Mouse (Mus musculus): Measurements from ENCODE around the gene Smim5.
"Not testable (repeated sequence)": the region's sequence is repeated elsewhere in the genome, so short reads cannot be mapped to it uniquely, and the experiment has no call there.

Smim5 gene

DNA sequence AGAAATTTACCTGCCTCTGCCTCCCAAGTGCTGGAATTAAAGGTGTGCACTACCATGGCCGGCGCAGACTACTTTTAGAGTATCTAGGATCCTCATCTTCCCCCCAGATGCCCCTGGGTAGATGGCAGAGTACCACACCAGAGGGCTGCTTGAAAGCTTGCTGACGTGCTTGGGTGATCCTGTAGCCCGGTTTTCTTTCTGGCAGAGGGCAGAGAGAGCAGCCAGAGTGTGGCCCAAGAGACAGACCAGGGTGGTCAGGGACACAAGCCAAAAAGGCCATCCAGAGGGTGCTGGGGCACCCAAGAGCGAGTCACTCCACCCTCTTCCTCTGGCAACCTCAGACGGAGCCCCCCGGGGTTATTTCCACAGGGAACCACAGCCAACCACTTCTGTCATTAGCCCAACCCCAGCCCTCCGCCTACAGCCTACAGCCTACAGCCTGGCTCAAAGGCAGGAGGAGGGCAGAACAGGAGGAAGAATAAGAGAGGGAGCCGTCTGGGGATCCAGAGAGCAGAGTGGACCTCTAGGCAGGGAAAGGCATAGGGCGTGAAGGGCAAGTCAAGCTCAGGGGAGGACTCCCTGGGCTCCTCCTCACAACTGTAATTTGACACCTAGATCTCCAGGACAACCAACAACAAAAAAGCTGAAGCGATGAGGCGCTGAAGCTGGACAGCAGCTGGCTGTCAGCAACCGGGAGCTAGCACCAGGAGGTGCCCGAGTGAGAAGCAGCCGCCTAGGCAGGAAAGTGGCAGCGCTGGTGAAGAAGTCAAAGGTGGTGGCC lies at the start of gene Smim5:
TSS of gene Smim5 (plus strand) at position 481 of the 781 bp plus-strand sequence.
- no peak for DNase-seq (ENCODE audit: low spot score)

DNA sequence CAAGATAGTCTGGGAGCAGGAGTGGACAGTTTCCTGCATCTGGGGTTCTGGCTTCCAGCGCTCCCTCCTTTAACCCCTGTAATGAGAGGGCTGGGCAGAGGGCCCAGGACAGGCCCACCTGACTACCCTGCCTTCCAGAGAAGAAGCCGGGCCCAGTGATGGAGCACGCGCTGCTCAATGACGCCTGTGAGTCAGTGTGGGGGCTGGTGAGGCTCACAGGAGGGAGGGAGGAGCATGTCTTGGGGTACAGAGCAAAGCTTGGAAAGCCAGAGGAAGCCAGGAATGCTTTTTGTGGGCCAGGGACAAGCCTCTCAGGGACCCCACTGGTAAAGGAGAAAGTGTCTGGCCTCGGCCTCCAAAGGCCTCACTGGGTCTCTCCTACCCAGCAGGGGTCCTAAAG lies 45.1 kb upstream of the Smim5 start:
- DNase-seq (ENCODE audit: low spot score): no peak

GRCm38 (mm10) chr11:115857146-115857545 lies 42.6 kb upstream of the Smim5 start:
- not testable (repeated sequence) for DNase-seq (ENCODE audit: low spot score)

DNA sequence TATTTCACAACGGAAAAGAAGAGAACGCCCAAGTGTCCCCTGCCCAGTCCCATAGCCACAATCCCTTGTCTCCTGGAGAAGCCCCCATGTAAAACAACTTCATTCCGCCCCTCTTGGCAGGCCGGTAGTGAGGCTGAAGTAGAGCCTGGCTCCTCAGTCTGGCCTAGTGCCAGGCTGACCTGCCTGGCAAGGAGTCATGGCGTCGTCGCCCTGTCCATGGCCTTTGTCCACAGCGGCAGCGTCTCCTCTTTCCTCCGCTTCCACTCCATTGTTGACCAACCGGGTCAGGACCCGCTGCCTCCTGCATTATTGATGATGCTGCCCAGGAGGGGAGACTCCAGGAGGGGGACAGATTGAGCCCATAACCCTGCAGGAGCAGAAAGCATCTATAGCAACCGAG lies 41.8 kb upstream of the Smim5 start:
- DNase-seq (ENCODE audit: low spot score): no peak

DNA sequence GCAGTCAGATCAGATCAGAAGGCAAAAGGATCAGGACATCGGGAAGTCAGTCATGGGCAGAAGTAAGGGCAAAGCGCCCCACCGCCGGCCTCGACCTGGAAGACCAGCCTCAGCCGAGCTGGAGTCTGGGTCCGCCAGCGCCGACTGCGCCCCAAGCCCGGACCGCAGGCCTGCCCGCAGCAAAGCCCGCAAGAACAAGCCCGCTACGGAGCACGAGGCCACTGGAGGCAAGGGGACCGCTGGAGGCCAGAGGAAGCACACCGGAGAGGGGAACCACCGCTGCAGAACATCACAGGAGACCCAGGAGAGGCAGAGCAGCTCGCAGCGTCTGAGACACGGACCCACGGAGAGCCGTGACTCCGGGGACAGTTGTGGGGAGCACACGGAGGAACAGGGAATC lies 41.4 kb upstream of the Smim5 start, which contains the start of gene Myo15b:
TSS of gene Myo15b (plus strand) at position 53 of the 400 bp plus-strand sequence.
- DNase-seq (ENCODE audit: low spot score): no peak

DNA sequence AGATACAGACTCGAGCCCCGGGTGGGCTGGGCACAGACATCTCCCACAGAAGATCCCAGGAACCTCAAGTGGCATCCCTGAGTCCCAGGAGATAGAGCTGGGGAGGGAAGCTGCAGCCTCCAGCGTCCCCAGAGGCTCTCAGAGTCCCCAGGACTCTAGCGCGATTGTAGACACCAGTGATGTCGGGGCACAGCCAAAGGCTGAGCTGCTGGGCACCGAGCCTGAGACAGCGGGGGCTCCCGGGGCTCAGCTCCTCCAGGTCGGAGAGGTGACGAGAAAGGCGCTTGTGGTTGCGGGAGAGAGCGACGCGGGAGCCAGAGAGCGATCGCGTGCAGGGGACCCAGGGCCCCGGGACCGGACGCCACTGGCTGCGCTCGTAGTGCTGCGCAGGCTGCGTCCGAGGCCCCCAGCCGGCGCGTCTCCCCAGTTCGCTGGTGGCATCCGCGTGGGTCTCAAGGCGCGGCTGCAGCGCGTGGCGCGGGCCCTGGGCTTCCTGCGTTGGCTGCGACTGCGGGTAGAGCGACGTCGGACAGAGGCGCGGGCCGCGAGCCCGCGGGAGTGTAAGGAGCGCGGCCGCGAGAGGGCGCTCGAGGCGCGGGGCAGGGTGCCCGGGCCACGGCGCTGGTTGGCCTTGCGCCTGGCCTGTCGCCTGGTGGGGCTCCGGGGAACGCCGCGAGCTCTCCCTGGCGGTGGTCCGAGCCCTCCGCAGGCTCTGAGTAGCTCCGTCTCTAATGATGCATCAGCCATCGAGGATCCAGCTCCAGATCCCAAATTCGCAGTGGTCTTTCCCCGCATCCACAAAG lies 40.4 kb upstream of the Smim5 start:
- DNase-seq (ENCODE audit: low spot score): peak; percentile 73

DNA sequence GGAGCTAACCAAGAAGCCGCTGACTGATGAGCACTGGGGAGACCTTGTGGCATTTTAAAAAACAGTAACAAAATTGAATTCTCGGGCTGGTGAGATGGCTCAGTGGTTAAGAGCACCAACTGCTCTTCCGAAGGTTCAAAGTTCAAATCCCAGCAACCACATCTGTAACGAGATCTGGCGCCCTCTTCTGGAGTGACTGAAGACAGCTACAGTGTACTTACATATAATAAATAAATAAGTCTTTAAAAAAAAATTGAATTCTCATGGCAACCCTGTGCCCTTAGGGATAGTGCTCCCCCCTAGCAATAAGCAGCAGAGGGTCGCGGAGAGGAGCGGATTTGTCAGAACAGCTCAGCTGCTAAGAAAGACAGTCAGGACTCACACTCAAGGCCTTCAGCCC lies 35.9 kb upstream of the Smim5 start:
- no peak for DNase-seq (ENCODE audit: low spot score)

DNA sequence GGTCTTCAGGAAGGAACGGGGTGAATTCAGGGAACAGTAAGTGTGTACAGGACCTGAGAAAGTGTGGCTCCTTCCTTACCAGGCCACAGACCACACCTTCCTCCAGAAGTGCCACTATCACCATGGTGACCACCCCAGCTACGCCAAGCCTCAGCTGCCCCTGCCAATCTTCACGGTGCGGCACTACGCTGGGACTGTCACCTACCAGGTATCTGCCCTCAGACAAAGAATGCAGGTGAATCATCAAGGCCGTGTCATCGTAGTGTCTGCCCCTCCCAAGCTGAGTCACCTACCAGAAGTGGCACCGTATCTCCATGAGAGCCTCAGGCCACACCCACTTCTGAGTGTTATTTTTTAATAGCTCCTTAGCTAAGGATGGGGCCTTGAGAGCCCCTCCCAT lies 30.4 kb upstream of the Smim5 start:
- DNase-seq (ENCODE audit: low spot score): no peak

DNA sequence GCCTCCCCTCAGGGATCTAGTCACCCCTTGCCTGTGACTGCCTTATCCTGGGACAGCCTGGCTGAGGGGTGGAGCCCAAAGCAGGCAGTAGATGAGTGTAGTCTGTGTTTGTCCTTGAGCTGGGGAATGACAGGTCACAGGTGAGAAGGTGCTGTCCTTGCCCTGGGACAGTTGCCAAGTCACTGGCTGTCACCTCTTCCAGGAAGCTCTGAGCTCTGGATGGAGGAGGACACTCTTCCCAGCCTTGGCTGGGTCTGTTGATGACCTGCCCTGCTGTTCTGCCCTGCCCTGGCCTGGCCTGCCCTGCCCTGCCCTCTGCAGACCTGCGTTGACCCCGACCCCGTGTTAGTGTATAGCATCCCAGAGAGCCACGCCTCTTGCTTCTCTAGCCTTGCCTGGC lies 27.3 kb upstream of the Smim5 start:
- no peak for DNase-seq (ENCODE audit: low spot score)

GRCm38 (mm10) chr11:115875935-115876334 lies 23.8 kb upstream of the Smim5 start:
- no peak for DNase-seq (ENCODE audit: low spot score)

GRCm38 (mm10) chr11:115876438-115876837 lies 23.3 kb upstream of the Smim5 start:
- DNase-seq (ENCODE audit: low spot score): no peak

DNA sequence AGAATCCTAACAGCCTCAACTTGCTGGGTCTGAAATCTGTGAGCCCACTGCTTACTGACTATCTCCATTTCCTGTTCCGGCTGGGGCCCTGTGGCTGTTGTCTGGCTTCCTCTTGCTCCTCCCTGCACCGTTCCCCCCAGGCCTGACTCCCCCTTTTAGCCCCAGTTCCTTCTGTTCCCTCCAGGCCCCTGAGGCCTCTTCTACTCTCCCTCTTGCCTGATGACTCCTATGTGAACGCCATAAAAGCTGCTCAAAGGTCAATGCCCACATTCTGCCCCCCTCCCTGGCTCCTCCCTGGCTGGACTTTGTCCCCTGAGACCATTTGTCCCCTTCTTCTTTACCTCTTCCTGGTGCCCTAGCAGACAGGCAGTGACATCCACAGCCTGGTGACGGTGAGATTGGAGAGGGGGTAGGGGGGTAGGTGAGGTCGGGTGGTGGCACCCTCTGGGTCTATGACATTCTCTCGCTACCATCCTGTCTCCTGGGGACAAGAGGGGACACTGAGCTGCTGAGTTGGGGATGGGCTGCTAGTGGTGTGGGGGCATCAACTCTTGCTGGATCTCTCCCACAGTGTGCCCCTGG lies 22.5 kb upstream of the Smim5 start:
- DNase-seq (ENCODE audit: low spot score): no peak

DNA sequence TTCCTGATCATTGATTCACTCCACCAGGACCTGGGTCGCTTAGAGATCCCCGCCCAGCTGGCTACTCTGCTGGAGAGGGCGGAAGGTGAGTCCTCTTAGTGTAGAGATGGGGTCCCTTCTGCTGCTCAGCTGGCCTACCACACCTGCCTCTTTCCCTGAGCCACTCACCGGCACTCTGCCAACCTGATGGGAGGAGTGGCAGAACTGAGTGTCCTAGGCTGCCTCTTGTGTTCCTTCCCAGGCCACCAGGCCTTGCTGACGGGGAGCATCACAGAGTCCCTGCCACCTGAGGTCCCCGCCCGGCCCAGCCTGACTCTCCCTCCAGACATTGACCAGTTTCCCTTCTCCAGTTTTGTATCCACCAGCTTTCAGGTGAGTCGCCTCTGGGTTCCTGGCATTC lies 21.7 kb upstream of the Smim5 start:
- DNase-seq (ENCODE audit: low spot score): no peak

DNA sequence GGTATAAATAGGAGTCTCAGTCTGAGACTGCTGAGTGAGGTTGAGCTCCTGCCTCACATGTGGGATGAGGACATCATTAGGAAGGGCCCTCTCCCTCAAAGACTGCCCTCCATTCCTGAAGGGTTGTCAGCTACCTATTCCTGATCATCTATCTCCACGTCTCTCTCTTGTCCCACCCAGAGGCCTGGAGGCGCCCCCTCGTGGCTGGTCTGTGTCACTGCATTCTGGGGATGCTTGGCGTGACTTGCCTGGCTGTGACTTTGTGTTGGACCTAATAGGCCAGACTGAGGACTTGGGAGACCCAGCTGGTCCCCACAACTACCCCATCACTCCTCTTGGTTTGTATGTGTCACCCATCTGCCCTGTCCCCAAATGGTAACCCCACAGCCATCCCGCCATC lies 18.8 kb upstream of the Smim5 start:
- peak; percentile 49 for DNase-seq (ENCODE audit: low spot score)

DNA sequence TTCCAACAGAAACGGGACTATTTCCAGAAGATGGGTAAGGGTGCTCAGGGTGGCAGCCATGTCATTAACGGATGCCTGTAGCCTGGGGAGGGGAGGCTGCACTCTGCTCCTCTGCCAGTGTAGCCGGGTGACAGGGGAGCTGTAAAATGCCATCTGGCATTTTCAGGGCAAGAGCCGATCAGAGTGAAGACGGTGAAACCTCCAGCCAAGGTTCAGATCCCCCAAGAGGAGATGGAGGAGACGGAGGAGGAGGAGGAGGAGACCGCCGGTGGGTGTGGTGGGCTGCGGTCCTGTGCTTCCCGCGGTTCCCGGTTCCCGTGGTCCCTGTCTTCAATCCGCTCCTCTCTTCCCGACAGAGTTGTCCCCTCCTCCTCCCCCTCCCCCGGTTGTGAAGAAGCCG lies 16.5 kb upstream of the Smim5 start:
- DNase-seq (ENCODE audit: low spot score): no peak

- DNase-seq (ENCODE audit: low spot score): no peak
Observed at GRCm38 (mm10) chr11:115884361-115884760, 15.4 kb upstream of the Smim5 start.

GRCm38 (mm10) chr11:115885281-115885680 lies 14.5 kb upstream of the Smim5 start:
- no peak for DNase-seq (ENCODE audit: low spot score)

DNA sequence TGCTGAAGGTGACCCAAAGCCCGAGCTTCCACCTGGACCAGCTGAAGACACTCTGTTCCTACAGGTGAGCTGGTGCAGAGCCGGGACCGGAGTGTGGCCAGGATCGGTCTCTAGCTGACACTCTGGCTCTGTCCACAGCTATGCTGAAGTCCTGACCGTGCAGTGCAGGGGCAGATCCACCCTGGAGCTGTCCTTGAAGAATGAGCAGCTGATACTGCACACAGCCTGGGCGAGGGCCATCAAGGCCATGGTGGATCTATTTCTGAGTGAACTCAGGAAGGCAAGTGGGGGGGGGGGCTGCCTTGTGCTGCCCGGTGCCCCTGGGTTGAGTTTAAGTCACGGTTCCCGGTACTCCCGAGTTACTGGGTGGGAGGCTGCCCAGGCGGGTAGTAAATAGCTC lies 13.3 kb upstream of the Smim5 start:
- DNase-seq (ENCODE audit: low spot score): no peak

DNA sequence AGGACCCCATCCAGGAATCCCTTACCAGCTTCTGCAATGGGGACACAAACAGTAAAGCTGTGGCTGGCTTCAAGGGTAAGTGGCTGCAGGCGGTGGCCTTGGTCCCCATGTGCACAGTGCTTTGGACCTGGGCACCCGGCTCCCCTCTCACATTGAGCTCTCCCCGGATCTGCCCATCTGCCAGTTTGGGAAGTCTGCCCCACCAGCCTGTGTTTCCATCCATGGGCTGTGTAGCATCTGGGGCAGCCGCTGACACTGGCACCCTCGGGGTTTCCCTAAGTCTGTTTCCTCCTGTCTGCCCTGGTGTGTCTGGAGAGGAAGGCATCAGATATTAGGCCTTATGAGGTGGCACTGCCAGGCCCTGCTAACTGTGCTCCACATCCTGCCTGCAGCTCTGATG lies 11.7 kb upstream of the Smim5 start:
- no peak for DNase-seq (ENCODE audit: low spot score)

GRCm38 (mm10) chr11:115889159-115889558 lies 10.6 kb upstream of the Smim5 start:
- no peak for DNase-seq (ENCODE audit: low spot score)

DNA sequence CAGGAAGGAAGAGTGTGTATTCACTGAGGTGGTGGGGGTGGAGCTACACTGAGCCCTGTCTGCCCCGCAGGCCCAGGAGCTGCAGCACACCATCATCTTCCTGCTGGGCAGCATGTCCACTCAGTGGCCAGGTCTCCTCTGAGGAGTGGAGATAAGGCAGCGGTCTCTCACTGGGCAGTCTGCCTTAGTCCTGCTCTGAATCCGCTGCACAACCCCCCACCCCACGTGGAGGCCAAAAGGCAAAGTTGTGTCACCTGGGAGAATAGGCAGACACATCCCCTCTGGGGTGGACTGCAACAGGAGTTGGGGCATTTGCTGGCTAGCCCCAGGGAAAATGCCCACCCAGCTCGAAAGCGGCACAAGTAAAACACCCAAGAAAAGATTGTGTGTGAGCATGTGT lies 7.6 kb upstream of the Smim5 start:
- DNase-seq (ENCODE audit: low spot score): no peak

GRCm38 (mm10) chr11:115893071-115893470 lies 6.7 kb upstream of the Smim5 start:
- no peak for DNase-seq (ENCODE audit: low spot score)

Measured in spleen, adult 12 weeks (tissue).